Mouse (Mus musculus): ENCODE results near the gene Nagk. TPM values are rescaled to one million over a fixed set of nuclear protein-coding genes. Genes with fewer than 3 reads are reported as not detected.
A peak's percentile ranks its signal among the peaks of the same experiment; 100 is the strongest.

Nagk gene
- polyA plus RNA-seq, 1 experiment from 2014 or later = 58.3 TPM

GRCm38 (mm10) chr6:83795492-83795900 is 714 bp downstream of the Nagk start:
- Histone ChIP-seq H3K4me2 (ENCODE audit: low read depth, low read length) (peak overlapping the region; percentile 69), H3K9me3 (ENCODE audit: control insufficient read depth, low read length) (no peaks in the 10 kb centered on the region), H3K4me3 (ENCODE audit: low read length) (peak overlapping the region; percentile 84), H3K36me3 (ENCODE audit: control insufficient read depth, insufficient read depth, low read length) (peaks cover 12% of the 10 kb centered on the region), H3K4me1 (replicated peaks; ENCODE audit: control insufficient read depth, insufficient read depth, low read length) (peaks cover 9% of the 10 kb centered on the region; the same call in 1 of the 2 replicates), H3K9ac (ENCODE audit: low read length) (peak overlapping the region; percentile 91), H3K27ac (ENCODE audit: low read length) (peak overlapping the region; percentile 98), H3K27me3 (ENCODE audit: control insufficient read depth, insufficient read depth, low read depth, low read length) (no peaks in the 10 kb centered on the region)
- 4% methylated on average over 13 of the region's 13 CpGs for WGBS
- ATAC-seq (ENCODE audit: low read depth) = peak; percentile 34

- 45% methylated on average over 3 of the region's 3 CpGs for WGBS
- Histone ChIP-seq H3K4me2 (ENCODE audit: low read depth, low read length) (no peak overlapping the region), H3K9ac (ENCODE audit: low read length) (no peak overlapping the region), H3K27me3 (ENCODE audit: control insufficient read depth, insufficient read depth, low read depth, low read length) (no peaks in the 10 kb centered on the region), H3K4me3 (ENCODE audit: low read length) (no peak overlapping the region), H3K9me3 (ENCODE audit: control insufficient read depth, low read length) (no peaks in the 10 kb centered on the region), H3K27ac (ENCODE audit: low read length) (no peak overlapping the region), H3K4me1 (replicated peaks; ENCODE audit: control insufficient read depth, insufficient read depth, low read length) (peaks cover 9% of the 10 kb centered on the region; the same call in 1 of the 2 replicates), H3K36me3 (ENCODE audit: control insufficient read depth, insufficient read depth, low read length) (peaks cover 22% of the 10 kb centered on the region)
- no peak for ATAC-seq (ENCODE audit: low read depth)
These were observed 1.9 kb downstream of the Nagk start for GRCm38 (mm10) chr6:83796686-83797085.

GRCm38 (mm10) chr6:83802033-83802432 is 7.3 kb downstream of the Nagk start:
- Histone ChIP-seq H3K27ac (ENCODE audit: low read length) (no peak overlapping the region), H3K27me3 (ENCODE audit: control insufficient read depth, insufficient read depth, low read depth, low read length) (no peaks in the 10 kb centered on the region), H3K9me3 (ENCODE audit: control insufficient read depth, low read length) (no peaks in the 10 kb centered on the region), H3K36me3 (ENCODE audit: control insufficient read depth, insufficient read depth, low read length) (peaks cover 34% of the 10 kb centered on the region), H3K4me2 (ENCODE audit: low read depth, low read length) (no peak overlapping the region), H3K4me1 (replicated peaks; ENCODE audit: control insufficient read depth, insufficient read depth, low read length) (peaks cover 4% of the 10 kb centered on the region; the same call in 1 of the 2 replicates), H3K4me3 (ENCODE audit: low read length) (no peak overlapping the region), H3K9ac (ENCODE audit: low read length) (no peak overlapping the region)
- no peak for ATAC-seq (ENCODE audit: low read depth)
- WGBS = 89% methylated on average over 5 of the region's 5 CpGs

GRCm38 (mm10) chr6:83802846-83803245 is 8.1 kb downstream of the Nagk start:
- Histone ChIP-seq H3K9ac (ENCODE audit: low read length) (no peak overlapping the region), H3K4me2 (ENCODE audit: low read depth, low read length) (no peak overlapping the region), H3K27ac (ENCODE audit: low read length) (no peak overlapping the region), H3K4me1 (replicated peaks; ENCODE audit: control insufficient read depth, insufficient read depth, low read length) (peaks cover under 1% of the 10 kb centered on the region; the same call in 1 of the 2 replicates), H3K9me3 (ENCODE audit: control insufficient read depth, low read length) (no peaks in the 10 kb centered on the region), H3K4me3 (ENCODE audit: low read length) (no peak overlapping the region), H3K27me3 (ENCODE audit: control insufficient read depth, insufficient read depth, low read depth, low read length) (no peaks in the 10 kb centered on the region), H3K36me3 (ENCODE audit: control insufficient read depth, insufficient read depth, low read length) (peaks cover 39% of the 10 kb centered on the region)
- WGBS = 88% methylated on average over 3 of the region's 3 CpGs
- no peak for ATAC-seq (ENCODE audit: low read depth)

- Histone ChIP-seq H3K36me3 (ENCODE audit: control insufficient read depth, insufficient read depth, low read length) (peaks cover 13% of the 10 kb centered on the region; the same call in 1 of the 2 replicates), H3K4me1 (replicated peaks; ENCODE audit: control insufficient read depth, insufficient read depth, low read length) (no peaks in the 10 kb centered on the region), H3K4me3 (ENCODE audit: low read length) (no peak overlapping the region), H3K27ac (ENCODE audit: low read length) (no peak overlapping the region), H3K9me3 (ENCODE audit: control insufficient read depth, low read length) (peaks cover 8% of the 10 kb centered on the region; the same call in 1 of the 2 replicates), H3K4me2 (ENCODE audit: low read depth, low read length) (no peak overlapping the region), H3K9ac (ENCODE audit: low read length) (no peak overlapping the region), H3K27me3 (ENCODE audit: control insufficient read depth, insufficient read depth, low read depth, low read length) (no peaks in the 10 kb centered on the region)
- ATAC-seq (ENCODE audit: low read depth) = no peak
- WGBS = 93% methylated on average over 3 of the region's 3 CpGs
These were observed 21.0 kb downstream of the Nagk start for GRCm38 (mm10) chr6:83815801-83816200.

GRCm38 (mm10) chr6:83818996-83819395 is 24.2 kb downstream of the Nagk start:
- ATAC-seq (ENCODE audit: low read depth) = no peak
- H3K27ac ChIP-seq (ENCODE audit: low read length) = no peak overlapping the region
- no peak overlapping the region for H3K4me2 ChIP-seq (ENCODE audit: low read depth, low read length)
- H3K4me3 ChIP-seq (ENCODE audit: low read length) = no peak overlapping the region
- WGBS = 79% methylated on average over 1 of the region's 1 CpGs
- H3K4me1 ChIP-seq (replicated peaks; ENCODE audit: control insufficient read depth, insufficient read depth, low read length) = 0 out of 2 replicates have a peak, but pooled peaks cover 3% of the 10 kb centered on the region
- peaks cover 8% of the 10 kb centered on the region; the same call in 1 of the 2 replicates for H3K9me3 ChIP-seq (ENCODE audit: control insufficient read depth, low read length)
- no peak overlapping the region for H3K9ac ChIP-seq (ENCODE audit: low read length)
- no peaks in the 10 kb centered on the region for H3K27me3 ChIP-seq (ENCODE audit: control insufficient read depth, insufficient read depth, low read depth, low read length)
- H3K36me3 ChIP-seq (ENCODE audit: control insufficient read depth, insufficient read depth, low read length) = peaks cover 8% of the 10 kb centered on the region; the same call in 1 of the 2 replicates

GRCm38 (mm10) chr6:83820727-83821515 is 26.1 kb downstream of the Nagk start:
- ATAC-seq (ENCODE audit: low read depth) = no peak
- no peak overlapping the region for H3K27ac ChIP-seq (ENCODE audit: low read length)

GRCm38 (mm10) chr6:83821856-83822255 is 27.1 kb downstream of the Nagk start:
- Histone ChIP-seq H3K27me3 (ENCODE audit: control insufficient read depth, insufficient read depth, low read depth, low read length) (no peaks in the 10 kb centered on the region), H3K4me1 (replicated peaks; ENCODE audit: control insufficient read depth, insufficient read depth, low read length) (0 out of 2 replicates have a peak, but pooled peaks cover 3% of the 10 kb centered on the region), H3K27ac (ENCODE audit: low read length) (no peak overlapping the region), H3K36me3 (ENCODE audit: control insufficient read depth, insufficient read depth, low read length) (0 out of 2 replicates have a peak, but pooled peaks cover 4% of the 10 kb centered on the region), H3K9me3 (ENCODE audit: control insufficient read depth, low read length) (peaks cover 3% of the 10 kb centered on the region; the same call in 1 of the 2 replicates), H3K4me3 (ENCODE audit: low read length) (no peak overlapping the region), H3K9ac (ENCODE audit: low read length) (no peak overlapping the region), H3K4me2 (ENCODE audit: low read depth, low read length) (no peak overlapping the region)
- WGBS = 32% methylated on average over 2 of the region's 2 CpGs
- no peak for ATAC-seq (ENCODE audit: low read depth)

More at GRCm38 (mm10) chr6:83820727-83821515, 26.1 kb downstream of the Nagk start:
- Histone ChIP-seq H3K36me3 (ENCODE audit: control insufficient read depth, insufficient read depth, low read length) (peaks cover 4% of the 10 kb centered on the region; the same call in 1 of the 2 replicates), H3K4me1 (replicated peaks; ENCODE audit: control insufficient read depth, insufficient read depth, low read length) (0 out of 2 replicates have a peak, but pooled peaks cover 3% of the 10 kb centered on the region), H3K4me2 (ENCODE audit: low read depth, low read length) (no peak overlapping the region), H3K9me3 (ENCODE audit: control insufficient read depth, low read length) (peaks cover 6% of the 10 kb centered on the region; the same call in 1 of the 2 replicates), H3K4me3 (ENCODE audit: low read length) (no peak overlapping the region), H3K27me3 (ENCODE audit: control insufficient read depth, insufficient read depth, low read depth, low read length) (no peaks in the 10 kb centered on the region), H3K9ac (ENCODE audit: low read length) (no peak overlapping the region)
- 81% methylated on average over 2 of the region's 2 CpGs for WGBS

GRCm38 (mm10) chr6:83830941-83831605 is 36.3 kb downstream of the Nagk start:
- peak; percentile 75; the same call in 1 of the 2 replicates for ATAC-seq (ENCODE audit: low read depth)

More at GRCm38 (mm10) chr6:83830941-83831605, 36.3 kb downstream of the Nagk start:
- Histone ChIP-seq H3K4me1 (replicated peaks; ENCODE audit: control insufficient read depth, insufficient read depth, low read length) (peaks cover 3% of the 10 kb centered on the region; the same call in 1 of the 2 replicates), H3K27ac (ENCODE audit: low read length) (peak overlapping the region; percentile 86), H3K4me2 (ENCODE audit: low read depth, low read length) (peak overlapping the region; percentile 96), H3K27me3 (ENCODE audit: control insufficient read depth, insufficient read depth, low read depth, low read length) (no peaks in the 10 kb centered on the region), H3K4me3 (ENCODE audit: low read length) (peak overlapping the region; percentile 67), H3K9me3 (ENCODE audit: control insufficient read depth, low read length) (no peaks in the 10 kb centered on the region), H3K36me3 (ENCODE audit: control insufficient read depth, insufficient read depth, low read length) (no peaks in the 10 kb centered on the region), H3K9ac (ENCODE audit: low read length) (peak overlapping the region; percentile 77)
- under 1% methylated on average over 35 of the region's 35 CpGs for WGBS
